Mouse (Mus musculus) cerebral cortex, adult 2 months (tissue): ENCODE results near the gene Kng1.

Source experiments
- WGBS: fragments of 180-500 bp; shearing (Covaris S2); methylation state at CpG from one replicate; pipeline ENCODE4 v1.1.7; 2018; 5-methylcytosine and 5-hydroxymethylcytosine counted together

Gene Kng1

DNA sequence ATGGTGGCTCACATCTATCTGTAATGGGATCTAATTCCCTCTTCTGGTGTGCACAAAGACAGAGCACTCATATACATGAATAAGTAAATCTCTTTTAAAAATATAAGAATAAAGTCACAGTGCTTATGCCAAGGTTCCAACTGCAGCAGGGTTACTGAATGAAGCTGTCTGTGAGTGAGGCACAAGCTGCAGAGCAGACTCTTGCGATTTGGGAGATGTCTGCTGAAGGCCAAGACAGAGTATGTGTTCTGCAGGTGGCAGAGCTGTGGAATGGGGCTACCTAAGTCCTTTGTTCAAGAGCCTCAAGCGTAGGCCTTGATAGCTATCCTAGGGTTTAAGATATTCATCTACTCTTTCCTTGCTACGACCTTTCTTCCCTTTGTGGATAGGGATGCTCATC, 64.8 kb downstream of the Kng1 start:
- WGBS, result 94% methylated on average over 3 of the region's 3 CpGs

DNA sequence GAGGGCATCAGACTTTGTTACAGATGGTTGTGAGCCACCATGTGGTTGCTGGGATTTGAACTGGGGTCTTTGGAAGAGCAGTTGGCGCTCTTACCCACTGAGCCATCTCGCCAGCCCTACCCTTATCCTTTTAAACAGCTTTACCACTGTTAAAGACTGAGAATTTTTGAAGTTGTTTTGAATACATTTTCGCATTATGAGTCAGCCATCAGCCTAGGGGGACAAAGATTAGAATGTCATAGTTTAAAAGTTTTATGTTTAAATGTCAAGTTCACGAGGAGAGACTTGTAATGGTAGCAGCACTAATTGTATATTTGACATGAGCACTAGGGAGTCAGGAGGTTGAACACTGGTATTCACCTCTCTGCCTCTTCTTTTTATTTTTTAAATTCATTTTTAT, 65.4 kb downstream of the Kng1 start:
- 94% methylated on average over 4 of the region's 4 CpGs for WGBS

DNA sequence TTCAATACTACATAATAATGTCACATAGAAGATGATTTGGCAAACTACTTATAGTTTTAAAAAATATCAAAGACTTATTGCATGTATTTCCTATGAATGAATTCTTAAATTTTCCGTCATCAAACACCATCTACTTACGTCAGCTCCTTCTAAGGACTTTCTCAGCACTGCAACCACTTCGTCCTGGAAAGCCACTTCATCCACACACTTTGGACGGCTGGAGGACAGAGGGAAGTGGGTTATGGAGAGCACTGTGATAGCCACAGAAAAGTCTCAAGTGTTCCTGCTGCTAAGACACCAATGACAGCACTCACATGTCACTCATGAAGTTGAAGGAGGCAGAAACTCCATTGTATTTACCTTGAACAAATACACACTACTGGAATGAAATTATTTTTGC, 66.7 kb downstream of the Kng1 start:
- WGBS, result 92% methylated on average over 4 of the region's 4 CpGs

DNA sequence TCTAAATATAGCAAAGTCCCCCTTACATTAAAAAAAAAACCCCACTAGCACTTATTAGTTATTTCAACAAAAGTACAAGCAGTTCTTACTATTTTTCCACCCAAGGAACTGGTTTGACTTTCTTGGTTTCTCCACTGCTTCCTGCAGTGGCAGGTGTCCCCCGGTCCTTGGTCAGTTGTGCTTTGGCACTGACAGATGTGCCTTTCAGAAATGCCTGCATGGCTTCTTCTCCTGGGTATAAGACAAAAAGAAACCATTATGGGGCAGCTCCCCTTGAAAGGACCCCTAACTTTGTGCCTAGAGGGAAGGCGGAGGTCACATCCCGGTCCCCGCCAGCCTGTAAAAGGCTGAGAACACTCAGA, 69.6 kb downstream of the Kng1 start:
- 0% methylated on average over 4 of the region's 4 CpGs for WGBS

DNA sequence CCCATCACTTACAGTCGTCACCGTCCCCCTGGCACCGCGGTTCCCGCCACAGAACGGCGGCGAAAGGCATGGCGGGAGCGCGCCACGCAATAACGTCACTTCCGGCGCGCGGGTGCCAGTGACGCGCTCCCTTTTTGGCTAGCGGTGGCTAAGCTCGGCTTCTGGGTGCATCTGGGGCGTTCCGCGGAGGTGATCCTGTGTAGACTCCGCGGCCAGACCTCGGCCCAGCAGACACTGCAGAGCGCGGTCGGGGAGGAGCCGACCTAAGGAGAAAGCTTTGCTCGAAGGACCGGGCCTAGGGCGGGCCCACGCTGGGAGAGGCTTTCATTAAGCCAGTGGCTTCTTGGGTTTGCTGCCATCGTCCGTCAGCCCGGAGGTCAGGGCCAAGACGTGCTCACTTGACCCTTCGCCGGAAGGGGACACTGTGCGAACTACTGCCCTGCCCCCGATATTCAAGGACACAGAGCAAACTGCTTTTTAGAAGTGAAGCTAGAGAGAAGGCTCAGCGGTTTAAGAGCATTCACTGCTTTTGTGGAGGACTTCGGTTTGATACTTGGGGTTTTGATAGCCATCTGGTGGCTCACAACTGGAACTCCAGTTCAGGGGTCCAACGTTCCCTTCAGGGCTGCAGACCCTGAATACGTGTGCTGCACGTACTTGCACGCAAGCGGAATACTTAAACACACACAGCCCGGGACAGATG, 70.2 kb downstream of the Kng1 start, which contains the start of gene Rfc4:
Rfc4 (minus strand) TSS at position 65 of the 703 bp plus-strand sequence.
- under 1% methylated on average over 51 of the region's 51 CpGs for WGBS

DNA sequence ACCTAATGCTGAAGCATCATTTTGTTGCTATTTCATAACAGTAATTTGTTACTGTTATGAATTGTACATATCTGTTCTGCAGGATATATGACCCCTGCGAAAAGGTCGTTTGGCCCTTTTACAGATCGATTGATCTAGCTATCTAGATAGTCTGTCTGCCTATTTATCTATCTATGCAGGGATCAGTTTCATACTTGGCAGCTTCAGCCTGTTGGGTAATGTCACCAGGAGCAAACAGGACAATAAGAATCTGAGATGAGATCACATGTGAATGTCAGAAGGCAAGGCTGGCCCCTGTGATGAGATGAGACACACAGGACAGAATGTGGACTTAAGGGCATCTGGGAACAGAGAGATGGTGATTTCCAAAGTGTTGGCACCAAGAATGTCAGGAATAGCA, 72.6 kb downstream of the Kng1 start:
- 93% methylated on average over 3 of the region's 3 CpGs for WGBS
